Comparison of ENCODE assay signal across 16 mouse cellular contexts in genomic region chr1:69089331-69089730, GRCm38 (mm10). TPM values are rescaled to one million over a fixed set of nuclear protein-coding genes. Genes with fewer than 3 reads are reported as not detected.
"Had no signal": no experiment of that assay in that cellular context is flagged by ENCODE, and none has a peak within 500 bp of the region (broad histone marks: within the 10 kb centered on the region; RNA-seq: fewer than 3 reads in every experiment).

No protein-coding gene starts in this region.

- DNase-seq: kidney, adult 9 months; kidney, postnatal 10 days; layer of hippocampus, adult 9-11 months; layer of hippocampus, postnatal 36 days; liver, embryonic 13.5 days; lung, adult 18-20 months; retina, postnatal 1 day; right cerebral cortex, postnatal 4 days; spleen, adult 18-20 months; thymus, adult 18-20 months; thymus, postnatal 14 days had no signal

- ATAC-seq: midbrain, embryonic 13.5 days had no signal

- H3K4me3 ChIP-seq: limb, embryonic 15.5 days; liver, embryonic 13.5 days; midbrain, embryonic 13.5 days; neural tube, embryonic 13.5 days had no signal

- H3K27me3 ChIP-seq: limb, embryonic 15.5 days; liver, embryonic 13.5 days; midbrain, embryonic 13.5 days; neural tube, embryonic 13.5 days had no signal

- H3K27ac ChIP-seq: limb, embryonic 15.5 days; liver, embryonic 13.5 days; midbrain, embryonic 13.5 days; neural tube, embryonic 13.5 days had no signal

RNA-seq across cellular contexts. Expression of gene Erbb4, which starts 18.5 kb away (rescaled TPM):
- total RNA-seq: megakaryocyte-erythroid progenitor cell, adult 5-6 weeks had no signal
- polyA plus RNA-seq: large intestine, adult 2 months; liver, embryonic 13.5 days had no signal
